Mouse (Mus musculus): ENCODE results near the gene Jazf1. TPM values are rescaled to one million over a fixed set of nuclear protein-coding genes. Genes with fewer than 3 reads are reported as not detected.

Jazf1 gene
- polyA plus RNA-seq, 1 experiment from 2014 or later, result 8.8 TPM

DNA sequence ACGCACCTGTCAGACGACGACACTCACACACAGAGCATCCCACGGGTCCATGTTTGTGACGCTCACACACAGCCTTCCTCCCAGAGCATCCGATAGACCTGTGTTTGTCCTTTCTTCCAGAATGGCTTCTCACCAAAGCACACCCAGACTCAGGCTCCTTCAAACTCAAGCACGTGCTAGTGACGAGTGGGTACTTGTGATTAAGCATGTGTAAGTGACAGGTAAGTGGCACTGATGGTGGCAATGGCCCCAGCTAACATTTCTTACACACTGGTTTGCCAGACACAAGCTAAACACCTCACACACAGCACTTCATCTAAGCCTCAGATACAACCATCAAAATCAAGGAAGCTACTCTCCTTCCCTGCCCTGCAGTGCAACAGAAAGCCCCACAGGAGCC, 77.6 kb downstream of the Jazf1 start:
- Histone ChIP-seq H3K9me3 (no peaks in the 10 kb centered on the region), H3K4me1 (0 out of 2 replicates have a peak, but pooled peaks cover 6% of the 10 kb centered on the region), H3K27ac (no peak overlapping the region), H3K27me3 (no peaks in the 10 kb centered on the region), H3K4me3 (no peak overlapping the region), H3K4me2 (replicated peaks) (no peak overlapping the region), H3K9ac (no peak overlapping the region), H3K36me3 (no peaks in the 10 kb centered on the region)
- ATAC-seq (ENCODE audit: insufficient number of reproducible peaks, insufficient read depth, low FRiP score, low TSS enrichment), result no peak
- WGBS, result 87% methylated on average over 8 of the region's 8 CpGs

DNA sequence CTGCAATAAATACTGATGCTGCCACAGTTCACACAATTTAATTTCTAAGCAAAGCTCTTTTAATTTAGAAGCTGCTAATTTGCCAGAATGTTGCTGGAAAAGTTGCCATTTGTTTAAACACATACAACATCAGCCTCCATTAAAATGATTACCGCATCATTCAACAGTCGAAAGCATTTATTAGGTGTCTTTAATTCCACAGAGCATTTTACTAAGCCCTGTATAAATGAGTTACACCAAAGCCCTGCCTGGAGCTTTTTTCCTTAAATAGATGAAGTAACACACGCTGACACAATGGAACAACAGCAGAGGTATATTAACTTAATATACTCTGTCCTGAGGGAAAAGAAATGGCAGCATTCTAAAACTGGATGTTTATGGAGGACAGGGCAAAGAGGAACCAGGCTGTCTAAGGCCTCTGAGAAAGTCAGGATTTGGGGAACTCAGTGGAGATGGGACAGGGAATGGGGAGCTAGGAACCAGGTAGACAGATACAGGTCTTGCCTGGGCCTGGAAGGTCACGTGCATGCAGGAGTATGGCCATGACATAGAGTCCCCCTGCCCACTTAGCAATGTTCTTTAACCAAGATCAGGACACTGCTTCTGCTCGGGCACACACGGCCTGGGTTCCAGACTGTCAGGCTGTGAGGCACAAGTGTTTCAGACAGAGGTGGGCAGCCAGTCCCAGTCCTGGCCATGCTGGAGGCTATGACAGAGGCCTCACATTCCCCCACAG, 80.4 kb downstream of the Jazf1 start:
- 0 out of 2 replicates have a peak, but pooled peaks cover 6% of the 10 kb centered on the region for H3K4me1 ChIP-seq
- no peak for ATAC-seq (ENCODE audit: insufficient number of reproducible peaks, insufficient read depth, low FRiP score, low TSS enrichment)
- H3K9me3 ChIP-seq, result no peaks in the 10 kb centered on the region
- no peak overlapping the region for H3K27ac ChIP-seq
- no peak overlapping the region for H3K9ac ChIP-seq
- H3K36me3 ChIP-seq, result no peaks in the 10 kb centered on the region
- H3K4me3 ChIP-seq, result no peak overlapping the region
- no peaks in the 10 kb centered on the region for H3K27me3 ChIP-seq
- H3K4me2 ChIP-seq (replicated peaks), result no peak overlapping the region
- WGBS, result 81% methylated on average over 6 of the region's 6 CpGs

DNA sequence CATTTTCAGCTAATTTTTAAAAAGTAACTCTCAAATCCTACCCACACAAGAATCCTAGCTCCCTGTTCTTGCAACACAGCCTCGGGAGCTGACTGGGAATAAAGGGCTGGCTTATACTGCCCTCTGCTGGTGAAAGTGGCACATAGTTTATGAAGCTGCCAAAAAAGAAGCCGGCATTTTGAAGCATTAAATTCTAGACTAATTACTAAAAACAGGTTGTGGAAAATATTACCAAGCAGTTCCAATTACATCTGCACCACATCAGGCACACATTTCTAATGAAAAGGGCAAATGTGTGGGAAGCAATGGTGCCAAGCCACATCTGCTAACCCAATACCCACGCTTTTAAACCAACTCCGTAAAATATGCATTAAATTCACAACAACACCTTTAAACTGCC, 81.0 kb downstream of the Jazf1 start:
- H3K4me3 ChIP-seq, result no peak overlapping the region
- H3K4me2 ChIP-seq (replicated peaks), result no peak overlapping the region
- H3K36me3 ChIP-seq, result no peaks in the 10 kb centered on the region
- no peaks in the 10 kb centered on the region for H3K9me3 ChIP-seq
- no peak for ATAC-seq (ENCODE audit: insufficient number of reproducible peaks, insufficient read depth, low FRiP score, low TSS enrichment)
- 0 out of 2 replicates have a peak, but pooled peaks cover 6% of the 10 kb centered on the region for H3K4me1 ChIP-seq
- no peak overlapping the region for H3K27ac ChIP-seq
- WGBS, result 53% methylated on average over 4 of the region's 4 CpGs
- H3K9ac ChIP-seq, result no peak overlapping the region
- no peaks in the 10 kb centered on the region for H3K27me3 ChIP-seq

DNA sequence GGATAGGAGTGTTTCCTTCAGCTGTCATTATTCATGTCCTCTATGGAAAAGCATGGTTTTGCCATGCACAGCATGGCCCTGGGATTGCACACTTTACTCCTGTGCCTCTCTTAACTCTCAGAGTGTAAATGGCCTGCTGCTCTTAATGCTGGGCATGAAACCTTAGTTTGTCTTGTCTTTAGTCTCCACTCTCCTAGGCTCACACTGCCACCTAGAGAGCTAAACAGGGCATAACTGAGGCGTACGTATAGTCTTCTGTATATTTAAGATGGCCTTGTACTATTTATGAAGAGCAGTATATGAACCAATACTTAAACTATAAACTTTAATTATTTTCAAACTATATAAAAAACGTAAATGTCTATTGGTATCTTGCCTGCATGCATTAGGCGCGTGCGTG, 86.3 kb downstream of the Jazf1 start:
- Histone ChIP-seq H3K9ac (no peak overlapping the region), H3K9me3 (no peaks in the 10 kb centered on the region), H3K27me3 (no peaks in the 10 kb centered on the region), H3K4me2 (replicated peaks) (no peak overlapping the region), H3K36me3 (no peaks in the 10 kb centered on the region), H3K27ac (no peak overlapping the region), H3K4me3 (no peak overlapping the region), H3K4me1 (no peaks in the 10 kb centered on the region)
- ATAC-seq (ENCODE audit: insufficient number of reproducible peaks, insufficient read depth, low FRiP score, low TSS enrichment), result no peak
- 84% methylated on average over 6 of the region's 6 CpGs for WGBS

DNA sequence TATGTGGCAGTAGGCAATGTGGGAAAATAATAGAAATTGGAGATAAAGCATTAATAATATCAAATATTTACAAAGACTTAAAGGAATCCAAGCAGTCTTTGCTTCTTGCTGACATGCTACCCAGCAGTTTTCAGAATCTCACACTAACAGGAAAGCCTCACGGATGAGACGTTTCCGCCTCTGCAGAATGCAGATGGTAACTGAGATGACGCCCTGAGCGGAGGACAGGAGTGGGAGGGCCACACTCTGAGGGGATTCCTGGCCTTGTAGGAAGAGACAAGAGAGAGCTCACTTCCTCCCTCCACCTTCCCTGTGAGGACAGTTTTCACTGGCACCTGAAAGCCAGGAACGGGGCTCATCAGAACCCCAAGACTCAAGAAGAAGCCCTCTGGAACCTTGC, 88.9 kb downstream of the Jazf1 start:
- no peaks in the 10 kb centered on the region for H3K36me3 ChIP-seq
- ATAC-seq (ENCODE audit: insufficient number of reproducible peaks, insufficient read depth, low FRiP score, low TSS enrichment), result no peak
- 92% methylated on average over 6 of the region's 6 CpGs for WGBS
- H3K9ac ChIP-seq, result no peak overlapping the region
- H3K27ac ChIP-seq, result no peak overlapping the region
- H3K4me3 ChIP-seq, result no peak overlapping the region
- H3K9me3 ChIP-seq, result no peaks in the 10 kb centered on the region
- H3K27me3 ChIP-seq, result no peaks in the 10 kb centered on the region
- H3K4me1 ChIP-seq, result no peaks in the 10 kb centered on the region
- no peak overlapping the region for H3K4me2 ChIP-seq (replicated peaks)

DNA sequence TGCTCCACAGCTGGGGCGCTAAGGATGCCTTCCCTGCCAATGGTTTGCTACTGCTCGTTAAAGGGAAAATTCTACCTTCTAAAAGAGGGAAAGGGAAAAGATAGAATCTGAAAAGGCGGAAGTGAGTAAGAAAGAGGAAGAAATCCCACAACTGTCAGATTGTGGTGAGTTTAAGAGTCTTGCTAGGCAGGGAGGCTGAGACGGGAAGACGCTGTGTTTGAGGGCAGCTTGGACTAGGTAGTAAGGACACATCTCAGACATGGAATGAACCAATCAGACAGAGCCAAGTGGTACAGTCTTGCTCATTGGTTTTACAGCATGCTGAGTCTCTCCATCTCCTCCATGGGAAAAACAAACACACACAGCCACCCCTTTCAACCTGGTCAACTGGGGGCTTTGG, 95.1 kb downstream of the Jazf1 start:
- WGBS, result 87% methylated on average over 5 of the region's 5 CpGs
- ATAC-seq (ENCODE audit: insufficient number of reproducible peaks, insufficient read depth, low FRiP score, low TSS enrichment), result no peak

DNA sequence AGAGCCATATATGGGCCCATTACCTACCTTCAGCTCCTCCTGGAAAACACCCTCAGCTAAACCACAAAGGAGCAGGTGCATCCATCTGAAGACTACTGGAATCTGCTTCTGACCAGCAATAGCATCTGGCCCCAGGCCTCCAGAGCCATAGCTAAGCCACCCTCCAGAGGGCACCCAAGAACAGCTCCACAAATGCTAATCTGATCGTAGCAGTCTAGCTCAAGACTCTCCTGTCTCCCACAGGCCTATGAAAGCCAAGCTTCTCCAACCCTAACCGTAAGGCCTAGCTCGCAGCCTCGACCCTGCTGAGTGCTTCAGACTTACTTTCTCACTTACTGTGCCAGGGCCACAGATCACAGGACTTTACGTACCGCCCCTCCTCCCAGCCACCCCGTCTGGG, 96.3 kb downstream of the Jazf1 start:
- WGBS, result 74% methylated on average over 7 of the region's 7 CpGs
- Histone ChIP-seq H3K4me2 (replicated peaks) (no peak overlapping the region), H3K36me3 (no peaks in the 10 kb centered on the region), H3K27me3 (no peaks in the 10 kb centered on the region), H3K27ac (no peak overlapping the region), H3K4me3 (no peak overlapping the region), H3K9ac (no peak overlapping the region), H3K4me1 (peaks cover 11% of the 10 kb centered on the region; the same call in 1 of the 2 replicates), H3K9me3 (no peaks in the 10 kb centered on the region)
- ATAC-seq (ENCODE audit: insufficient number of reproducible peaks, insufficient read depth, low FRiP score, low TSS enrichment), result no peak

More for the DNA sequence above, 95.1 kb downstream of the Jazf1 start:
- Histone ChIP-seq H3K27me3 (no peaks in the 10 kb centered on the region), H3K4me2 (replicated peaks) (no peak overlapping the region), H3K9ac (no peak overlapping the region), H3K4me3 (no peak overlapping the region), H3K9me3 (no peaks in the 10 kb centered on the region), H3K27ac (no peak overlapping the region), H3K4me1 (peaks cover 6% of the 10 kb centered on the region; the same call in 1 of the 2 replicates), H3K36me3 (no peaks in the 10 kb centered on the region)

DNA sequence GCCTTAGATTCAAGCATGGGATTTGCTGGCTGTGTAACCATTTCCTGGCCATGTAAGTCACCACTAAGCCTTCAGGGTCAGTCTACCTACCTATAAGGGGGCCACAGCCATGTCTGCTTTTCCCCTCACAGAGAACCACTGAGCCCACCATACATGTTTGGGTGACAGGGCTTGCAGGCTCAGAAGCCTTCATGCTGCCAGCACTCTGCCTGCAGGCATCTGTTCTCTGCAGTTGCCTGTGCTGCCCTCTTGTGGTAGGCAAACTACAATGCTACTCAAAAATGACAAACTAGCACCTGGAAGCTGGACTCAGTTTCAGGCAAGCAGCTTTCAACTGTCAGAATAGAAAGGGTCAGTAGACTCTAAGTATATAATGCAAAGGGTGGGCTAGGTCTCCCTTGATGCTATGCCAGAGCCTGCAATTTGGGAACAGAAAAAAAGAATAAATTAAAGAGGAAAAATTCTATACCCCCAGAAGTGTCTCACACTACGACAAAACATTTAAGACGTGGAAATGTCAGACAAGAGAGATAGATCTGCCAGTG, 98.6 kb downstream of the Jazf1 start:
- H3K9me3 ChIP-seq, result no peaks in the 10 kb centered on the region
- H3K9ac ChIP-seq, result no peak overlapping the region
- H3K4me3 ChIP-seq, result no peak overlapping the region
- H3K27ac ChIP-seq, result no peak overlapping the region
- no peaks in the 10 kb centered on the region for H3K36me3 ChIP-seq
- no peaks in the 10 kb centered on the region for H3K27me3 ChIP-seq
- ATAC-seq (ENCODE audit: insufficient number of reproducible peaks, insufficient read depth, low FRiP score, low TSS enrichment), result no peak
- no peak overlapping the region for H3K4me2 ChIP-seq (replicated peaks)
- WGBS, result 90% methylated on average over 2 of the region's 2 CpGs
- H3K4me1 ChIP-seq, result peaks cover 22% of the 10 kb centered on the region

DNA sequence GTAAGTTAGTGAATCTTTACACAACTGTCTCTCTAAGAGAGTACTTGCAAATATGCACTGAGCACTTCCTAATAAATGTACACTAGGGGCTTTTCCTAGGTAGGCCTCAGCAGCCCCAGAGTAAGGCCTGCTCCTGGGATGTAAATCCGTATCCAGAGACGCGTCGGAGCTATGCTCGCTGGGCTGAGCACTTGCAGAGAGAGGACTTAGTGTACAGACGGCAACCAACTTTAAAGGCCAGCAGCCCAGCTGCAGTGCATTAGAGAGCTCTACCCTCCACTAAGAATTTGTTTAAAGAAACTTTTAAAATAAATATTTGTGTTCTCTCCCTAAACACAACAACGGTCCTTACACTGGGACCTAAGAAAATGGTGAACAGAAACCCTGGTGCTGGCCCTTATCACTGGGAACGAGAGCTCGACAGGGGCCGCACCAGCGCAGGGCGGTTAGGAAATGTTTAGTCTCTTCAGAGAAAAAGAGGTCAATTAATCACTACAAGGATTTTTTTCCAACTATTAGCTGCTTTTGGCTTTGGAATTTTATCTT, 100.0 kb downstream of the Jazf1 start:
- ATAC-seq (ENCODE audit: insufficient number of reproducible peaks, insufficient read depth, low FRiP score, low TSS enrichment), result no peak
- peaks cover 33% of the 10 kb centered on the region for H3K4me1 ChIP-seq

DNA sequence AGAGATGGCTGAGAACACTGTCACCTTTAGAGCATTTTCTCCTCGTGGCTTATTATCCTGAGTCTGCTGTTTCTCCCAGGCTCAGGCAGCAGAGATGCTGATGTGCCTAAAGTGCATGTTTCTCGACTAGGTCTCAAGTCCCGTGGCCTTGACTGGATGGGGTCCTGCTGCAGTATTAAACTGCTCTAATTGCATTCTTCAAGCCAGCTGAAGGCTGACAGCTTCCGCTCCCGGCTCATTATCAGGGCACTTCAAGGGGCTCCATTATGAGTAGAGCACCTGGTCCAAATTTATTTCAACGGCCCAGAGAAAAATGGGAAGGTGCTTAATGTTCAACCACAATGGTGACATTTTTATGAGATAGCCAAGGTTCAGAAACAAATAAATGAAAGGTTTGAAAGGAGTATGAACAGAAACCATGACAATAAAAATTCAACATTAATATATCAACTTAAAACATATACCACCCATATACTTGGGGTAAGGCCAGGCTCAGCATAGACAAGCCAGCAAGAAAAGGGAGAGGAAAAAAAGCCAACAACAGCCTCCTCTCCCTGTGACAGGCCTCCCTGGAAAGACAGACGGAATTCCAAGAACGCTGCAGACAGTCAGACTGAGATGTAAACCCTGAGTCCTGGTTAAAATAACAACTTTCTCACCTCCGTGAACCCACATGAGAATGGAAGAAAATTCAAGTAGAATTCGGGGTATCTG, 100.7 kb downstream of the Jazf1 start:
- Histone ChIP-seq H3K9ac (no peak overlapping the region), H3K4me2 (replicated peaks) (no peak overlapping the region), H3K27me3 (no peaks in the 10 kb centered on the region), H3K9me3 (no peaks in the 10 kb centered on the region), H3K4me1 (peaks cover 39% of the 10 kb centered on the region), H3K4me3 (no peak overlapping the region), H3K36me3 (no peaks in the 10 kb centered on the region), H3K27ac (peak overlapping the region; percentile 63)
- no peak for ATAC-seq (ENCODE audit: insufficient number of reproducible peaks, insufficient read depth, low FRiP score, low TSS enrichment)
- 37% methylated on average over 10 of the region's 10 CpGs for WGBS

More for the DNA sequence above, 100.0 kb downstream of the Jazf1 start:
- H3K4me3 ChIP-seq, result no peak overlapping the region
- no peaks in the 10 kb centered on the region for H3K36me3 ChIP-seq
- WGBS, result 36% methylated on average over 12 of the region's 12 CpGs
- H3K4me2 ChIP-seq (replicated peaks), result no peak overlapping the region
- no peak overlapping the region for H3K9ac ChIP-seq
- no peaks in the 10 kb centered on the region for H3K27me3 ChIP-seq
- peak overlapping the region; percentile 63 for H3K27ac ChIP-seq
- no peaks in the 10 kb centered on the region for H3K9me3 ChIP-seq

DNA sequence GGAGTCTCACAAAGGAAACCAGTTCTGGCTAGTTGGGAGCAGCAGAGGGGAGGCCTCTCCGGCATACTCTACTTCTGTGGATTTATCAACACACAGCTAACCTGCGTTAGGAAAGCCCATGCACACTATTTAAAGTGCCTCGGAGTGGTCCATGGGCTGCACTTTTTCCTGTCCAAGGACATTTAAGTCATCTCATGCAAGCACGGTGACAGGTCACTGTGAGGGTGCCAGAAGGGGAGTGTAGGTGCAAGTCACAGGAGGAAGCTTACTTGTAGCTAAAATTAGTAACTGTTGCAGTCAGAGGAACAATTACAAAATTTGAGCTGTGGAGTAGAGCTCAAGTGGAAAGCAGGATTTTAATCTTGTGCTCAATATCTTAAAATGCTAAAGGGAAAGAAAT, 102.4 kb downstream of the Jazf1 start:
- no peak overlapping the region for H3K9ac ChIP-seq
- no peak overlapping the region for H3K27ac ChIP-seq
- H3K4me3 ChIP-seq, result no peak overlapping the region
- no peak overlapping the region for H3K4me2 ChIP-seq (replicated peaks)
- H3K36me3 ChIP-seq, result no peaks in the 10 kb centered on the region
- WGBS, result 50% methylated on average over 4 of the region's 4 CpGs
- no peaks in the 10 kb centered on the region for H3K27me3 ChIP-seq
- no peaks in the 10 kb centered on the region for H3K9me3 ChIP-seq
- peaks cover 43% of the 10 kb centered on the region for H3K4me1 ChIP-seq
- ATAC-seq (ENCODE audit: insufficient number of reproducible peaks, insufficient read depth, low FRiP score, low TSS enrichment), result no peak

DNA sequence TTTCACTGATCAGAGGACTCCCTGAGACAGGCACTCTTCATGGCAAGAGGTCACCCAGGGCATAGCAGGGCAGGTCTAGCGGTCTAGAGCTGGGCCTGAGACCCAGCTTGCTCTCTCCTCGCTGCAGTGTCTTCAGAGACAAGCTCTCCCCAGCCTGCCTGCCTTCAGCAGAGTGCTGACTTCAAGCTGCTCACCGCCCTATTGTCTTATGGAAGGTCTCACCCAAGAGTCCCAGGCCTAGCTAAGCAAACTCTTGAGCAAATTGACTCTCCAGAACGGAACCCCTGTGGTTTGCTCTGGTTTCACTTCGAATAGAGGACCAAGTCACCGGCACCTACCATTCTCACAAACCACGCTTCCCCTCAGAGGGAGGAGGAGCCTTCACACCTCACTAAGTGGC, 103.1 kb downstream of the Jazf1 start:
- H3K27ac ChIP-seq, result no peak overlapping the region
- H3K4me3 ChIP-seq, result no peak overlapping the region
- 44% methylated on average over 7 of the region's 7 CpGs for WGBS
- H3K36me3 ChIP-seq, result no peaks in the 10 kb centered on the region
- no peak overlapping the region for H3K4me2 ChIP-seq (replicated peaks)
- H3K27me3 ChIP-seq, result no peaks in the 10 kb centered on the region
- peaks cover 43% of the 10 kb centered on the region for H3K4me1 ChIP-seq
- H3K9ac ChIP-seq, result no peak overlapping the region; the same call in 1 of the 2 replicates
- H3K9me3 ChIP-seq, result no peaks in the 10 kb centered on the region
- no peak for ATAC-seq (ENCODE audit: insufficient number of reproducible peaks, insufficient read depth, low FRiP score, low TSS enrichment)
